Mouse (Mus musculus) cerebellum, postnatal 14 days (tissue): Measurements from ENCODE around the gene Cib3.
A peak's percentile ranks its signal among the peaks of the same experiment; 100 is the strongest.

Source experiments
- DNase-seq, 2 experiments: peaks; one replicate each; pipeline ENCODE4 v3.0.0; 2021; ENCODE audit warnings: mixed read lengths in 2 of 2

Gene Cib3

DNA sequence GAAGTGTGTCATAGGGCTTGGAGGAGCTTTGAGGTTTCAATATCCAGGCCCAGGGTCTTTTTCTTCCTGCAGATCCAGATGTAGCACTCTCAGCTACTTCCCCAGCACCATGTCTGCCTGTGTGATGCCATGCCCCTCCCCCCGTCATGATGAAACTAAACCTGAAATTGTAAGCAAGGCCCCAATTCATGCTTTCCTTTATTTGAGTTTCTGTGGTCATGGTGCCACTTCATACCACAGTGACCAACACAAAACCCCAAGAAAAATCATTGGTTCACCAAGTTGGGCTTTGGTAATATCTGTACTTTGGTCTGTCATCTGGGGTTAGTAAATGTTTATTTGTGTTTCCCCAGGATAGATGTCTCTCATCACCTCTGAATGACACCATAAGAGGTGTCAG lies 4.1 kb downstream of the Cib3 start:
- no peak for DNase-seq

DNA sequence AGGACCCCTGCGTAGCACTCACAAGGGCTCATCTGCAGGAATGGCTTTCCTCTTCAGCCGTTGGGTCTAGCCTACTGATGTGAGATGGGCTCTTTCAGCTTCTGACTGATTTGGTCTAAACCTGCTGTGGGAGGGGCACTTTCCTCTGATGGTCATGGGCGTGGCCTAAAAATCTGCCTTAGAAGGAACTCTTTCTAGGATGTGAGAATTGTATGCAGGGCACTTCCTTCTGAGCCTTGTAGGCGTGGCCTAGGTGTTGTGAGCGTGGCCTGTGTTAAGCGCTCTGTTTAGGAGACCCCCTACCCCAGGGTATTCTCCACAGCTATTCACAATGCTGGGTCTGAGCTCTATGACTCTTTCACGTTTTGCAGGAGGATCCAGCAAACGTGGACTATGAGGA lies 14.6 kb downstream of the Cib3 start:
- no peak for DNase-seq

DNA sequence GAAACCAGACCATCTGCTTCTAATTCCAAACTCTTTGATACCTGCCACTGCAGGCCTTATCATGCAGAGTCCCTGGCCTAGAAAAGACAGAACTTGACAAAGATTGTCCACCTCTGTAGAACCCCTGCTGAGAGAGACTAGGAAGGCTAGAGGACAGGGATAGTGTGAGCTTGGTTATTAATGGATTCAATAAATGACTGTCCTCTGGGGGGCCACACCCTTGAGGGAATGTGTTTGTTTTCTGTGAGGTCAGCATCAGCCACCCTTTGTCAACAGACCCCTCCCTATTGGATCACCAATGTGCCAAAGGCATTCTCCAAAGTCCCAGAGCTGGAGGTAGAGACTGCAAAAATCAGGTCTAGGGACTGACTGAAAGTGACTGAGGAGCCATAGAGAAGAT lies 20.6 kb downstream of the Cib3 start:
- no peak for DNase-seq

DNA sequence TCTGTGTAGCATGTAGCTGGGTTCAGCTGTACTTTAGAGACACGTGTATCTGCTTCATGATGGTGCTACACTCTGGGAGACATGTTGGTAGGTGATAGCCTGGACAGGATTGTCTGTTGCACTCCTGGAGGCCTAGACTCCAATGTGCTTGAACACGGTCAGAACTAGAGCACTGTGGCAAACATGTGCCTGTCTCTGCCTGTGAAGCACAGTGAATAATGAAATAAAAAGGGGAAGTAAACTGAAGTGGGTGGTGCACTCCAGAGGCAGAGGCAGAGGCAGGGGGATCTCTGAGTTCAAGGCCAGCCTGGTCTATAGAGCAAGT lies 22.5 kb downstream of the Cib3 start:
- no peak for DNase-seq

DNA sequence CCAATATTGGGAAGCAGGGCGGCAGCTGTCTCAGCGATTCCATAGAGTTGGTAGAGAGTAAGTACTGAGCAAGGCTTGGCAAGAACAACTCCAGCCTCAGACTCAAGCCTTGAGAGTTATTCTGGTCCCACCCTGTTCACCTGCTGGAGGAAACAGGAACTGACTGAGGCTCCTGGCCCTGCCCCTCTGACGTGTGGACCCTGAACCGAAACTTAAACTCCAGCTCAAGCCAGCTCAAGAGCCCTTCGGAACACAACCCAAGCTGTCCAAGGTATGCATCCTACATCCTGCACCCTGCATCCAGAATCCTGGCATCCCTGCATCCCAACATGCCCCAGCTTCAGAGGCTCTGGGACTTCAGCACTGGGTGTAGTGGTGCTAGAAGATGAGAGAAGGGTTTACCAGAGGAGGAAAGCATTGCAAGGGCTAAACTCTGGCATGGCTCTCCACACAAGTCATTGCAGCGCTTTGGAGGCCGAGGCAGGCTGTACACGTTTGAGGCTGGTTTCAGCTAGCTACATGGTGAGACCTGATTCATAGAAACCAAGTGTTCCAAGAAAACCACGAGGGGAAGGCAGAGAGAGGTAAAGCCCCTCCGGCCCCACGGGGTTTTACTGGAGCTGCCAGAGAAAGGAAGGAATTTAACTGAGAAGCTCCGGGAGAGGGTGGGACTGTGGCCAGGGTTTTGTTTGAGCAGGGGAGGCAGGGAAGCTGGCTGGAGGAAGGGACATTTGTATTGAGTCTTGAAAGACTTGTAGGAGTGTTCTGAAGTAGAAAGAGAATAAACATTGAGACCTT lies 23.0 kb downstream of the Cib3 start, which contains the start of gene Hsh2d:
Hsh2d (plus strand) TSS at position 222 of the 798 bp plus-strand sequence.
- DNase-seq = no peak

DNA sequence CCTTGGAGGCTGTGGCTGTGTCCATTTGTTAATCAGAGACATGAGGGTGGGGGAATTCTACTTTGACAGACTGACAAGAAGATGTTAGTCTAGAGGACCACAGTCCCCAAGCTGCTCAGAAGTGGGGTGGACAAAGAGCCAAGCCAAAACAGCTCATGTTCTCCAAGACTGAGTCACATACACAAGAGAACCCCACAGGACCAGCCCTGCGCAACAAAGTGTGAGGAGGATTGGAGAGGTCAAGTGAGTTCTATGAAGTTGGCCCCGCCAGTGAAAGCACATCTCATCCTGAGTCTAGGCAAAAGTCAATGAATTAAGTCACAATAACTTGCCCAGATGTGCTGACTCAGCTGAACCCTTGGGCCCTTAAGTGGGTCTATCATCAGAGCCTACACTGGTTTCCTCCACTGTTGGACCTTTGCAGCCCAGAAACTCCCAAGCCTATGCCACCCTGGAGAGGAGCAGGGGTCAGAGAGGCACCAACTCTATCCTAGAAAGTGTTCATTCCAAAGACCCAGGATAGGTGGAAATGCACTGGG lies 24.8 kb downstream of the Cib3 start:
- no peak for DNase-seq

DNA sequence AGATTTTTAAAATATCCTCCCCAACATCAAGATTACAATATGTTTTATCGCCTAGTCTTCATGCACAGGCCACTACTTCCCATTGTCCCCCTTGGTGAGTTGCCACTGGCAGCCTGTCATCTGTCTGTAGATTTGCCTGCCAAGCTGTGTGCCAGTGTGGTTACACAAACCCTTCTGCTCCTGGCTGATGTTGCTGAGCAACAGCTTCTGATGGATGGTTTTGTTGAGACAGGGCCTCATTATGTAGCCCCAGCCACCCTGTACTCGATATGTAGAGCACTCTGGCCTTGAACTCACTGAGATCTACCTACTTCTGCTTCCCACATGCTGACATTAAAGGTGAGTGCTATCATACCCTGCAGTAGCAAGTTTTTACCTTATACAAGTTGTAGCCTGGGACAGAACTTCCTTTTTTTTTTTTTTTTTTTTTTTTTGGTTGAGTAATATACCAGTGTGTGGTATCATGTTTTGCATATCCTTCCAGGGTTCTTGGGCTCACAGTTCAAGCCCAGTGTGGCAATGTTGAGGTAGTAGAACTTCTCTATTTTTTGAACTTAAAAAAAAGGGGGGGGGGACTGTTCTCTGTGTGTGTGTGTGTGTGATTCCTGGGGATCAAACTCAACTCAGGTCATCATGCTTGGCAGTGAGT lies 29.0 kb downstream of the Cib3 start:
- DNase-seq = peak; percentile 13 to 33

DNA sequence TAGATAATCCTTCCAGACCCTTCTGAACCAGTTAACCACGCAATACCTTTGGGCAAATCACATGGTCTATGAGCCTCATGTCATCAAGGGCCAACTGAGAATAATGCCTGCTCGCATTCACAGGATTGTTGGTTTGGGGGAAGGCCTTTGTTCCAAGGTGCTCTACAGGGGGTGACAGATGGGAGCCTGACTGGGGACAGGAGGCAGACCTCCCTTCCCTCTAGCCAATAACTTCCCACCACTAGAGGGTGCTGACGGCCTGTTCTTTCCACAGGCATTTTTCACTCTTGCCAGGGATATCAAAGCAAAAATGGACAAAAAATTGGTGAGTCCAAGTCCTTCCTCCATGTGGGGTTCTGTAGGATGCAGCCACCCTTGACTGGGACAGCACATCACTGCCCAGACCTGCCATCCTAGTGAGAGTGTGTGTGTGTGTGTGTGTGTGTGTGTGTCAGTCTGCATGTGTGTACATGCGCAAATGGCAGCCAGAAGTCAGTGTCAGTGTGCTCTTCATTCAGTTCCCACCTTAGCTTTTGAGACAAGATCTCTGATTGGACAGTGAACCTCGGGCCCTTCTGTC lies 35.2 kb downstream of the Cib3 start:
- DNase-seq = peak; percentile 84 to 92

DNA sequence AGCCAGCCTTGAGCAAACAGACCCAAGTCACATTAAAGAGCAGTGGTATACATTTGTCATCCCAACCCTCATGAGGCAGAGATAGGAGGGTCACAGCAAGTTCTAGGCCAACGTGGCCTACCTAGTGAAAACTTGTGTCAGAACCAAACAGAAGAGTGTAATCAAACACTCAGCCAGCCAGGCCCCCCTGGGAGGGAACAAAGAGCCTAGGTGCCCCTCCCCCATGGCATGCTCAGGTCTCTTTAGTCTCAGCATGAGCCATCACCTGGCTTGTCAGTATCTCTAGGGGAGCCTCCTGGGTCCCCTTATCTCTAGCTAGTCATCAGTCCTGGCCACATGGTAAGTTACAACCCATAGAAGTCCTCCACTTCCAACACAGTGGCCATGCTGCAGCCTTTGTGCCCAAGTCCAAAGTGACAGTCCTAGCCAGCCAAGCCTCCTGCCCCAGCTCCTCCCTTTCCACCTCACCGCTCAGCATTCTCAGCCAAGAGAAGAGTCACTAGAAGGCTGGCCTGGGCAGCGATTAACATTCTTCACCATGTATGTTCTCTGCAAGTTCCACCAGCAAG lies 42.9 kb downstream of the Cib3 start:
- DNase-seq = no peak

DNA sequence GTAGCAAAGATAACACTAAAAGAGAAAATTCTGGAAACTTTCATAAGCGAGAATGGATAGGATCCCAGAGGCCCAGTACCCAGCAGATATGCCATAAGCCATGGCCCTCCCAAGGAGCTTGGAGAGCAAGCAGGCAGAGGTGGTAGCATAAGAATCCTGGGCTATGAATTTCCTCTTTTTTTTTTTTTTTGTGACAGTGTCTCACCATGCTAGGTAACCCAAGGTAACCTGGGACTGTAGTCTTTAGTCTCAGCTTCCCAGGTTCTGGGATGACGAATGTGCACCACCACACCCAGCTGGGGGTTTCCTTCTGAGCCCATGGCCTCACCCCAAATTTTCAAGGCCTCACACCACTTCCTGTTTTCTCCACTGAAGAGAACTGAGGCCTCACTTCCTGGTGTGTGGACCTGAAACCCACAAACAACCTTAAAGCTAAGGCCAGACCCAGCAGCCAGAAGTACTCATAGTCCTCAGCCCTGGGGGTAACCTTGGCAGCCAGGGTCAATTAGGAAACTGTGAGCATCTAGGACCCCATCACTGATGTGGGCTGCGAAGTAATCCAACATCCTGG lies 43.5 kb downstream of the Cib3 start:
- no peak for DNase-seq

DNA sequence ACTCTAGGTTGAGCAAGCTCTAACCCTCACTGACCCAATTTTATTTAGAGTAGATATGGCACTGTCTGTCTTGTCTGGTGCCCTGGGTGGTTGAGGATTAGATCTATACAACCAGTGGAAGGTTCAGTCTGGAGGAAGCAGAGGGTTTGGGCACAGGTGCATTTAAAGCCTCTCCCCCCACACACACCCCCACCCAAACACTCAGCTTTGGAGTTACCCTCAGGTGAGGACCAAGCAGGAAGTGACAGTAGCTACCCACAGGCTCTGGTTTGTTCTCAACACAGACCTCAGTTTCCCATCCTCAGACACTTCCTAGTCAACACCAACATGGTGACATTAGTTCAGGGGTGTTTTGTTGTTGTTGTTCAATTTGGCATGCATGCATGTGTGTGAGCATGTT lies 49.8 kb downstream of the Cib3 start:
- no peak for DNase-seq

DNA sequence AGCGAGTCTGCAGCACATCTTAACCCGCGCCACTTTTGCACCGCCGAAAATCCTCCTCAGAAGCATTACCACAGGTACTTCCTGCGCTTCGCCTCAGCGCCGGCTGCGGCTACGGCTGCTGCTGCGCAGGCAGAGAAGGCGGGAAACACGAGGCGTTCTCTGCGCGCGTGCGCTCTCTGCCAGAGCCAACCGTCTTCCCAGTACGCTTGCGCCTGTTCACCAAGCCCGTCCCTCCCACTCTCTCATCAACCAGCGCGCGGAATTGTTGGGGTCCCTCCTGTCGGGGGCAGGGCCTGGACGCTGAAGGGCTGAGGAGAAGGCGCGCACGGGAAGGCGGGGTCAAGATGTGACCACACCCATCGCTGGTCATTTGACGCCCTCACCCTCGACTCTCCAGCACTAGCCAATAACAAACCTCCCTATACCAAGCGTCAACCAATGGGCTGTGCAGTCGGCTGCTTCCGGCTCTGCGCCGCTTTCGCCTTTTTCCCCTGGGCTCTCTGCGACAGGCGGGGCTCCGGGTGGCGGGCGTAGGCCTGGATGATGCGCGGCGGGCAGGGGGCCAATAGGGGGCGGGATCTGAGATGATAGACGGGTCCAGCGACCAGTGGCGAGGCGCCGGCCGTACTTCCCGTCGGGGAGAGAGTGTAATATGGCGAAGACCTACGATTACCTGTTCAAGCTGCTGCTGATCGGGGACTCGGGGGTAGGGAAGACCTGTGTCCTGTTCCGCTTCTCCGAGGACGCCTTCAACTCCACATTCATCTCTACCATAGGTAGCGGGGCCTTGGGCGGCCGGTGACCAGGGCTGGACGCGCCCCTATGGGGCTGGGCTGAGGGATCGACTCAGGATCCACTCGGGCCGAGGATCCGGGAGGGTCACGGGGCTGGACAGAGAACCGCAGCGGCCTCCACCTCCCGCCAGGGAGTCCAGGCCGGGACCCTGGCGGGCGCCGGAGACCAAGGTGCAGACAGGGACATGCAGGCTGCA lies 51.6 kb downstream of the Cib3 start, which contains the start of gene Rab8a:
Rab8a (plus strand) TSS at position 494 of the 991 bp plus-strand sequence.
- DNase-seq = peak; percentile 100

DNA sequence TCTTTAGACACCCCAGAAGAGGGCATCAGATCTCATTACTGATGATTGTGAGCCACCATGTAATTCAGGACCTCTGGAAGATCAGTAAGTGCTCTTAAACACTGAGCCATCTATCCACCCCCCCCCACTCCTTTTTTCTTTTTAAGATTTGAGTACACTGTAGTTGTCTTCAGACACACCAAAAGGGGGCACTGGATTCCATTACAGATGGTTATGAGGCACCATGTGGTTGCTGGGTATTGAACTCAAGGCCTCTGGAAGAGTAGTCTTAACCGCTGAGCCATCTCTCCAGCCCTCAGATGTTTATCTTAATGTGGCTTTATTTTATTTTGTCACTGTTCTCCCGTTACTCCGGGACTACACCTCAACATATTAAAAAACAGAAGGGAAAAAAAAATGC lies 52.6 kb downstream of the Cib3 start:
- DNase-seq = peak in 1 of 2 experiments; percentile 14

DNA sequence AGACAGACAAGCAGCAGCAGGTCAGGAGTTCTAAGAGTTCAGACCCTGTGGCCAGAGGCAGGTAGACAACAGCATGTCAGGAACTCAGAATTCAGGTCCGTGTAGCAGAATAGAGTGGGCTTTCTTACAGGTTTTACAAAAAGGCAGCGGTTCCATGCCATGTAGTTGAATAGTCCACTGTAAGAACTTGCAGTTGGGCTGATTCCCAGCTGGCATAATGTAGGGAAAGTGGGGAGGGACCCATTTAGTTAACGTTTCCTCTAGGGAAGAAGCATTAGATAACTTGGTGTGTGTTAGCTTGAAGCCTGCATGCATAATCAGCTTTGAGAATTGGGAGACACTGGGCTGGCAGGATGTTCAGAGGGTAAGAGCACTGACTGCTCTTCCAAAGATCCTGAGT lies 53.9 kb downstream of the Cib3 start:
- DNase-seq = no peak

DNA sequence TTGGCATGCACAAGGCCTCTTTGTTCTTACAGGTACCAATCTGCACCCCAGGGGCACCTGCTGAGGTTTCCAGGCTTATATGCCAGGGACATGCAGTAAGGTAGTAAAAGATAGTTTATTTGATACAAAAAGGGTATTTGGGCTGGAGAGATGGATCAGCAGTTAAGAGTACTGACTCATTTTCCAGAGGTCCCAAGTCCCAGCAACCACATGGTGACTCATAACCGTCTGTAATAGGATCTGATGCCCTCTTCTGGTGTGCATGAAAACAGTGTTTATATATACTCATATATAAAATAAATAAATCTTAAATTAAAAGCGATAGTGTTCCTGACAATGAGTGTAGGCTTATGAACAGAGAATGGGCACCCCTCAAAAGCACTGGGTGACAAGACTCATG lies 54.5 kb downstream of the Cib3 start:
- no peak for DNase-seq
